ENCODE assay signal across 21 mouse cellular contexts in the genomic region with DNA sequence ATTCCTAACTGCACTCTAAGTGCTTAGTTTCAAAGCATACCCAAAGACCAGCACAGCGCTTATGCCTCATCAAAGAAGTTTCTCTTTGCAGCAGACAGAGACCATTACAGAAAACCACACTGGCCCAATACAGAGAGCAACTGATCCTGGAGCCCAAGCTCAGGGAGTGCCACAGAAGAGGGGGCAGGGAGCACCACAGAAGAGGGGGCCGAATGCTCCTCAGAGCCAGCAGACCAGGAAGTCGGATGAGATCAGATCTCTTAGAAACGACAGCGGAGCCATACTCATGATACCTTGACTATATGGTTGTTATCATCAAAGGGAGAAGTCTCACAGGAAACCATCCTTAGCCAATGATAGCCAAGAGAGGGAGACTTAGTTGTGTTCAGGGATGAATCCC. TPM values are rescaled to one million over a fixed set of nuclear protein-coding genes. Genes with fewer than 3 reads are reported as not detected.
A peak's percentile ranks its signal among the peaks of the same experiment; 100 is the strongest.
DNase-seq lines count a peak whose midpoint lies in the region; ATAC-seq and TF ChIP-seq lines count a peak whose summit lies in the region.
"Had no signal": no experiment of that assay in that cellular context is flagged by ENCODE, and none has a peak within 500 bp of the region (broad histone marks: within the 10 kb centered on the region; RNA-seq: fewer than 3 reads in every experiment).

No protein-coding gene starts in this region.

- no peaks in the 10 kb centered on the region for H3K36me3 ChIP-seq in thymus, adult 2 months (ENCODE audit: control insufficient read depth, insufficient read depth, low read length)
- H3K36me3 ChIP-seq: forebrain, embryonic 15.5 days; hindbrain, embryonic 15.5 days; lung, embryonic 15.5 days had no signal

- DNase-seq in thymus, adult 2 months, result peak; percentile 15
- no peak for DNase-seq in thymus, adult 18-20 months
- DNase-seq in naive thymus-derived CD4-positive, alpha-beta T cell, adult 2 months (ENCODE audit: low read depth), result peak; percentile 70
- DNase-seq in layer of hippocampus, adult 8-10 months (ENCODE audit: low spot score in 2 of 2), result no peak
- no peak for DNase-seq in lung, adult 18-20 months
- DNase-seq in left cerebral cortex, adult 9 months (ENCODE audit: low spot score in 2 of 2), result no peak
- DNase-seq: adrenal gland, postnatal 25 days; cerebellum, adult 2 months; gastrocnemius, postnatal 36 days; kidney, adult 11 months; kidney, postnatal 25 days; layer of hippocampus, adult 9-11 months had no signal

- 14% methylated on average over 5 of the region's 5 CpGs for WGBS in thymus, adult 2 months

- TF ChIP-seq CTCF in thymus, adult 2 months (IDR thresholded peaks at IDR 0.05; ENCODE audit: borderline replicate concordance, control insufficient read depth, extremely low read depth, insufficient read depth, low read length, poor library complexity), result no peak

- H3K4me1 ChIP-seq in thymus, adult 2 months (replicated peaks; ENCODE audit: control insufficient read depth, insufficient read depth, low read length), result peaks cover 8% of the 10 kb centered on the region
- H3K4me1 ChIP-seq: forebrain, embryonic 15.5 days; hindbrain, embryonic 15.5 days; lung, embryonic 15.5 days had no signal

- H3K27me3 ChIP-seq in thymus, adult 2 months (ENCODE audit: control insufficient read depth, insufficient read depth, low read length), result no peaks in the 10 kb centered on the region
- H3K27me3 ChIP-seq: forebrain, embryonic 15.5 days; hindbrain, embryonic 15.5 days; lung, embryonic 15.5 days had no signal

- peak; percentile 60 for ATAC-seq in activated CD4-positive, CD25-positive, alpha-beta regulatory T cell, adult 4 months
- ATAC-seq: forebrain, embryonic 15.5 days had no signal

- no peak for TF ChIP-seq POLR2A in thymus, adult 2 months (IDR thresholded peaks at IDR 0.05; ENCODE audit: control insufficient read depth, extremely low read depth, insufficient read depth, low read length, poor library complexity)

- H3K27ac ChIP-seq in thymus, adult 2 months (ENCODE audit: control insufficient read depth, insufficient read depth, low read length), result peak overlapping the region; percentile 80
- H3K27ac ChIP-seq: forebrain, embryonic 15.5 days; hindbrain, embryonic 15.5 days; lung, embryonic 15.5 days had no signal

- H3K4me3 ChIP-seq in thymus, adult 2 months (ENCODE audit: control insufficient read depth, insufficient read depth, low read length), result peak overlapping the region; percentile 39; the same call in 1 of the 2 replicates
- H3K4me3 ChIP-seq: erythroblast, embryonic 14.5 days; forebrain, embryonic 15.5 days; hindbrain, embryonic 15.5 days; lung, embryonic 15.5 days had no signal

RNA-seq across cellular contexts. Expression of a gene that starts 21.1 kb away (rescaled TPM):
- polyA plus RNA-seq in thymus, adult 2 months (2012; rRNA removed), result 0.78 and 0.87 TPM in 2 replicates
- 10 to 100 TPM; 11.3 to 16.4 TPM for polyA plus RNA-seq in activated CD4-positive, CD25-positive, alpha-beta regulatory T cell, adult 4 months (2017; shearing (Covaris generic))
- total RNA-seq in layer of hippocampus, adult 8-10 months (2022), result under 1 TPM in 2 of 4 experiments, not detected in 2; 0.21 to 0.24 TPM
- total RNA-seq: adrenal gland, postnatal 25 days; gastrocnemius, postnatal 36 days; left cerebral cortex, postnatal 36 days had no signal
- polyA plus RNA-seq: embryonic facial prominence, embryonic 11.5 days; erythroblast, embryonic 14.5 days; liver, embryonic 11.5 days; neural tube, embryonic 11.5 days had no signal

Comparison
In these comparisons a context has a peak if more than half of its experiments do, and no peak if none do; other contexts are left out.
1. DNase-seq: peak in thymus, adult 2 months (single experiment) and naive thymus-derived CD4-positive, alpha-beta T cell, adult 2 months (single experiment); none in thymus, adult 18-20 months (0 of 2), layer of hippocampus, adult 8-10 months (0 of 2), lung, adult 18-20 months (0 of 2) and left cerebral cortex, adult 9 months (0 of 2).